Mouse (Mus musculus): ENCODE results near the gene Tubb2b. TPM values are rescaled to one million over a fixed set of nuclear protein-coding genes. Genes with fewer than 3 reads are reported as not detected.

The Tubb2b gene
- total RNA-seq, 2 experiments from 2014 or later = 153 to 177 TPM

DNA sequence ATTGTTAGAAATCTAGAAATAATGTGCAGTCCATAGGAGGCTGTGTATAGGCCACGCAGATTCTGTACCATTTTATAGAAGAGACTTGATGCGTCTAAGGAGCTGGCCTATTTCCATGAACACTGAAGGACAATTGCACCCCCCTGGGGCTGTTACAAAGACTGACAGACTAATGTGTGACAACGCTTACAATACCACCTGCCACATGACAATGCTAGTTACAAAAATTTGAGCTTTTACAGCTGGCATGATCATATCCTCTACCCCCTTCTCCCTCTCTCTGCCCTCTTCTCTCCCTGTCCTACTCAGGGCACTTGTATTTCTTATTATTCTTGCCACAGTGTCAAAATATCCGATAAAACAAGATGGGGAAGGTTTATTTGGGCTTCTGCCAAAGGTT lies 48.3 kb downstream of the Tubb2b start:
- no peak for DNase-seq (ENCODE audit: extremely low spot score in 1 of 2, low spot score in 2 of 2)
- Histone ChIP-seq H3K4me3 (no peak overlapping the region), H3K27ac (no peak overlapping the region)
- no peak for TF ChIP-seq CTCF (IDR thresholded peaks at IDR 0.05)
- intact Hi-C loops (cut with DNase I) = no loop called here

DNA sequence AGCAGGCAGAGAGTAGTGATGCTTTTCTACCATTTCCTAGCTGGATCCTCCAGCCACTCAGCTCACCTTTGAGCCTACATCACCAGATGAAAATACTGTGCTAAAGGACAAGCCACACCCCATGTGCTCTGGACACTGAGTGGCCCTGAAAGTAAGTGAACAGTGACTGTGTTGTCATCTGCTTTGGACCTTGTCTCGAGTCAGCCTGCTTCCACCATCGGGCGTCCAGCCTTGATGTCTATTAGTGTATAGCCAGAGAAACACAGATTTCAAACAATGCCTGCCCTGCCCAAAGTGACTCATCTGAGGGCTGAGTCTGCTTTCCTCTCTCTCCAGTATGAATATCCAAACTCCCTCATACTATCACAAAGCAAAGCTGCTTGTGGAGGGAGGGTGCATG lies 50.5 kb downstream of the Tubb2b start:
- intact Hi-C loops (cut with DNase I) = loop anchor here (2.0 to 10.0 kb wide), 3 partner anchors 51 to 265 kb away; partner anchors contain the start of genes Slc22a23 and Tubb2b
- no peak for DNase-seq (ENCODE audit: extremely low spot score in 1 of 2, low spot score in 2 of 2)
- no peak overlapping the region for H3K27ac ChIP-seq
- no peak for TF ChIP-seq CTCF (IDR thresholded peaks at IDR 0.05)
- H3K4me3 ChIP-seq = no peak overlapping the region

DNA sequence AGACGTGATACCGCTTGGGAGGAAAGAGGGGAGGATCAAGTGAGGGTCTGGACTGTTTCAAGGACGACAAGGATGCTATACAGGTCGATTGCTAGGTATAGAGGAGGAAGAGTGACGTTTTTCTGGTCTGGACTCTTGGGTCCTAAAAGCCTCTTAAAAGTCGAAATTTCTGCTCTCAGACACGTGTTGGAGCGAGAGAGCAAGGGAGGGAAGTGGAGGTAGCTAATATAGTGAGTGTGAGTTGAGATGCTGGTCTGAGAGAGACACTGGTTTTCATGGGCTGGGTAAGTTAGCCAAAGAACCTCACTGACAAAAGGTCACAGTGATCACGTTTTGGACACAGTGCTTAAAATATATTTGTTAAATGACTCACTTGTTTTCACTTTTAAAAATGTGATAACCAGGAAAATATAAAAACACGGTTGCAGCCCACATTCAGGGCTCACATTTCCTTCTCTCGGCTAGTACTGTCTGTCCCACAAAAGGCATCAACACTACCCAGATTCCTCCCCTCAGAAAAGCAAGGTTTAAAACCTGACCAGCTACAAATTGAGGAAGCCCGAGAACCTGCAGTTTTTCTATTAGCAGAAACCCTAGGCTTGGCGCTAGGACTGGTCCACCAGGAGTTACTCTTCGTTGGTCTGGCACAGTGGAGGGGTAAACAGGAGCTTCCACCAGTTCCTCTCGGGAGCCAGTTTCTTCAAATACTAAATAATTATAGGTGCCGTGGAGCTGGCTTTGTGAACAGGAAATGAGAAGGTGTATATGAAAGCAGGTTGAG lies 51.6 kb downstream of the Tubb2b start:
- H3K27ac ChIP-seq = peak overlapping the region; percentile 94
- TF ChIP-seq CTCF (IDR thresholded peaks at IDR 0.05) = no peak
- DNase-seq (ENCODE audit: extremely low spot score in 1 of 2, low spot score in 2 of 2) = no peak
- peak overlapping the region; percentile 76 for H3K4me3 ChIP-seq
- intact Hi-C loops (cut with DNase I) = loop anchor here (2.0 to 10.0 kb wide), 3 partner anchors 52 to 266 kb away; partner anchors contain the start of genes Slc22a23 and Tubb2b

DNA sequence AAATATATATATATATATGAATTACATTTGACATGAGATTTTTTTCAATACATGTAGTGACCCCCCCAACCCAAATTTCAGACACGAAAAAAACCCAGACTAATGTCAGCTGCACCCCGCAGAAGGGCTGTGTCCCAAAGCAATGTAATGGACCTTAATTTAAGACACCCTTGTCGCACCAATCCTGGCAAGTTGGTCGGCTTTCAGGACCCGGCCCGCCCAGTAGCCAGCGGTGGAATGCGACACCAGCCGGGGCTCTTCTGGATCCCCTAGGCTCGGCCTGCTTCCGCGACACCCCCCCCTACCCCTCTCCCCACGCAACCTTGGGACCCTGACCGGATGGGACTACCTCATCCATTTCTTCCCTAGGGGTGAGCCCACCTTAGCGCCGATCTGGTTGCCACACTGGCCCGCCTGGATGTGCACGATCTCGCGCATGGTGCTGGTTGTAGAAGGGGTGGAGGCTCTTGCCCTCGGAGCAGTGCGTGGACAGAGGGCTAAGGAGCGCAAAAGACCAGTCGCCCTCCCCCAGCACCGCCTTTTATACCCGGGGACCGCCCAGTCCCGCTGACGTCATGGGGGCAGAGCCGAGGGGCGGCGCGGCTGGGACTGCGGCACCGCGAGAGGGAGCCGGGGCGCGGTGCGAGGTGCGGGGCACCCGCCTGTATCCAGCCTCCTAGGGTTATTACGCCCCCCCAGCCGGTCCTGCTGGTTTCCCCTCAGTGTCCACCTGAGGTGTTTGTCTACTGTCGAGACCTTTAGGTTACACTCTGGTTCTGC lies 52.6 kb downstream of the Tubb2b start, which contains the start of gene Tubb2a:
Gene Tubb2a (minus strand): TSS at position 516 of the 780 bp plus-strand sequence.
- Histone ChIP-seq H3K4me3 (peak within 1 kb of the TSS; percentile 76), H3K27ac (peak within 1 kb of the TSS; percentile 94)
- intact Hi-C loops (cut with DNase I) = loop anchor here (2.0 to 10.0 kb wide), 3 partner anchors 53 to 267 kb away; partner anchors contain the start of genes Slc22a23 and Tubb2b
- TF ChIP-seq CTCF (IDR thresholded peaks at IDR 0.05) = peak; percentile 67
- peak; percentile 93 to 95 for DNase-seq (ENCODE audit: extremely low spot score in 1 of 2, low spot score in 2 of 2)

Other genes with a start within 250 kb of the Tubb2b start
- gene Serpinb6c, start 224.8 kb downstream of the Tubb2b start, total RNA-seq (2021) = under 1 TPM; 0.37 to 0.70 TPM
- 1 to 10 TPM; 5.0 to 7.6 TPM for gene Nqo2, start 165.8 kb downstream of the Tubb2b start, total RNA-seq (2021)
- gene Ripk1, start 128.1 kb downstream of the Tubb2b start, total RNA-seq (2021) = 1 to 10 TPM; 5.8 to 6.9 TPM
- 10 to 100 TPM; 31.9 to 37.3 TPM for gene Serpinb6a, start 127.7 kb downstream of the Tubb2b start, total RNA-seq (2021)
- 10 to 100 TPM; 41.8 to 45.8 TPM for gene Bphl, start 92.9 kb downstream of the Tubb2b start, total RNA-seq (2021)
- gene Tubb2a, start 52.5 kb downstream of the Tubb2b start, total RNA-seq (2021) = 100 to 1,000 TPM; 768 to 774 TPM
- gene Psmg4, start 32.5 kb upstream of the Tubb2b start, total RNA-seq (2021) = 10 to 100 TPM; 19.4 to 20.6 TPM
- gene Slc22a23, start 214.7 kb upstream of the Tubb2b start, total RNA-seq (2021) = 10 to 100 TPM; 52.4 to 55.5 TPM

All from left cerebral cortex, adult 2 months (tissue).